Comparison of ENCODE assay signal across 8 mouse cellular contexts in the genomic region with DNA sequence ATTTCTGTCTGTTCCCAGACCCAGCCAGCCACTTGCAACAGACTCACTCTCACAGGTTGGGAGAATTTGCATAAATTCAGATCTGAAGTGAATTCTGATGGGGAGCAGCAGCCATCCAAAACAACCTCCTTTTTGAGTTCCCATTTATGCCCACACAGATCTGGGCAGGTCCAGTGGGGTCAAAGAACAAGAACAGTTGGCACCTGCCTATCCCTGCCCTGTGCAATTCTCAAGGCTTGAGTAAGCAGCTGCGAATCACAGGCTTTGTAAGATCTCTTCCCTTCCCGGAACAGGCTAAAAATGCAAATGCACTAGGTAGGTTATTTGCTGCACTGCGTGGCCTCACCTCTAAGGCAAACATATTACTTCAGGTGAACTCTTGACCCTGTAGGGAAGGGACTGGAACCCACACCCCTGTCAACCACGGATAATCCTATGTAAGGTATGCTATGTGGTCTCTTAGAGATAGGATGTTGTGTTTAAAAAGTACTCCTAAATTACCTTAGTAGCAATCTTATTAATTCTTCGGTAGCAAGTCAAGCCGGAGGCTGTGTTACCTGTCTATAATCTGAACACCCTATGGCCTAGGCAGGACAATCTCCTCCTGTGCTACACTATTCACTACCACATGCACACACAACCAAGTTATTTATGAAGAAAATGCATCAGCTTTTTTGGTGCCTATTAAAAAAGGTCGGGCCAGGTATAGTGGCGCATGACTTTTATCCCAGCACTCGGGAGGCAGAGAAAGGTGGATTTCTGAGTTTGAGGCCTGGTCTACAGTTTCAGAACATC. TPM values are rescaled to one million over a fixed set of nuclear protein-coding genes. Genes with fewer than 3 reads are reported as not detected.
DNase-seq lines count a peak whose midpoint lies in the region; ATAC-seq and TF ChIP-seq lines count a peak whose summit lies in the region.

No protein-coding gene starts in this region.

- H3K9ac ChIP-seq in intestine, postnatal 0 days (ENCODE audit: low read depth, low read length), result peak overlapping the region; percentile 45
- no peak overlapping the region for H3K9ac ChIP-seq in hindbrain, embryonic 13.5 days

- no peaks in the 10 kb centered on the region for H3K27me3 ChIP-seq in intestine, postnatal 0 days (replicated peaks; ENCODE audit: control insufficient read depth, insufficient read depth, low read length)
- H3K27me3 ChIP-seq in hindbrain, embryonic 13.5 days, result no peaks in the 10 kb centered on the region

- no peak overlapping the region for H3K4me3 ChIP-seq in intestine, postnatal 0 days (ENCODE audit: low read depth, low read length)
- no peak overlapping the region for H3K4me3 ChIP-seq in hindbrain, embryonic 13.5 days

- intact Hi-C loops in heart, postnatal 36 days (cut with DNase I), result no loop called here

- no peaks in the 10 kb centered on the region for H3K36me3 ChIP-seq in intestine, postnatal 0 days (ENCODE audit: control insufficient read depth, insufficient read depth)
- H3K36me3 ChIP-seq in hindbrain, embryonic 13.5 days, result peaks cover 9% of the 10 kb centered on the region; the same call in 1 of the 2 replicates

- DNase-seq in heart, adult 18-20 months, result peak; percentile 23 to 45
- DNase-seq in heart, postnatal 36 days, result no peak
- peak; percentile 53 for DNase-seq in ES-CJ7 (ENCODE audit: low read depth, low spot score)
- peak; percentile 69 for DNase-seq in lung, postnatal 25 days (ENCODE audit: low spot score)
- DNase-seq in ovary, postnatal 14 days (ENCODE audit: low spot score), result no peak
- no peak for DNase-seq in gastrocnemius, postnatal 4 days (ENCODE audit: low spot score in 2 of 2)

- no peak for TF ChIP-seq CTCF in intestine, postnatal 0 days (IDR thresholded peaks at IDR 0.05; ENCODE audit: low read depth)

- ATAC-seq in intestine, postnatal 0 days, result peak; percentile 87
- no peak for ATAC-seq in hindbrain, embryonic 13.5 days (ENCODE audit: low FRiP score)

- H3K4me1 ChIP-seq in intestine, postnatal 0 days (replicated peaks; ENCODE audit: control insufficient read depth, insufficient read depth, low read length), result peaks cover 7% of the 10 kb centered on the region; the same call in 1 of the 2 replicates
- H3K4me1 ChIP-seq in hindbrain, embryonic 13.5 days (replicated peaks), result peaks cover 9% of the 10 kb centered on the region; the same call in 1 of the 2 replicates

- H3K4me2 ChIP-seq in intestine, postnatal 0 days (replicated peaks; ENCODE audit: low read depth), result peak overlapping the region; percentile 40
- no peak overlapping the region for H3K4me2 ChIP-seq in hindbrain, embryonic 13.5 days

- H3K9me3 ChIP-seq in intestine, postnatal 0 days (ENCODE audit: control insufficient read depth), result no peaks in the 10 kb centered on the region
- H3K9me3 ChIP-seq in hindbrain, embryonic 13.5 days, result no peaks in the 10 kb centered on the region

- peak overlapping the region; percentile 96 for H3K27ac ChIP-seq in intestine, postnatal 0 days (ENCODE audit: low read depth, low read length)
- no peak overlapping the region for H3K27ac ChIP-seq in hindbrain, embryonic 13.5 days

- WGBS in intestine, postnatal 0 days, result 39% methylated on average over 9 of the region's 9 CpGs
- WGBS in hindbrain, embryonic 13.5 days, result 89% methylated on average over 9 of the region's 9 CpGs

RNA-seq across cellular contexts. Expression of gene Tubd1, which starts 35.7 kb away (rescaled TPM):
- total RNA-seq in heart, adult 18-20 months (2021), result 1 to 10 TPM; 5.3 TPM
- total RNA-seq in heart, postnatal 36 days (2021), result 1 to 10 TPM; 6.2 to 6.7 TPM
- 4.7 and 5.9 TPM in 2 replicates for polyA plus RNA-seq in intestine, postnatal 0 days (2015; fragmentation: Nextera tagmentation; extraction: Ambion mirVana)
- polyA plus RNA-seq in hindbrain, embryonic 13.5 days (2015; fragmentation: Nextera tagmentation; extraction: Ambion mirVana), result 7.6 and 7.8 TPM in 2 replicates
- 1 to 10 TPM; 5.0 to 5.2 TPM for total RNA-seq in gastrocnemius, postnatal 4 days (2021)

RNA-seq across cellular contexts. Expression of gene Rps6kb1, which starts 35.9 kb away (rescaled TPM):
- total RNA-seq in heart, adult 18-20 months (2021), result 10 to 100 TPM; 20.0 to 22.1 TPM
- 10 to 100 TPM; 19.3 to 23.2 TPM for total RNA-seq in heart, postnatal 36 days (2021)
- polyA plus RNA-seq in intestine, postnatal 0 days (2015; fragmentation: Nextera tagmentation; extraction: Ambion mirVana), result 37.9 and 39.9 TPM in 2 replicates
- polyA plus RNA-seq in hindbrain, embryonic 13.5 days (2015; fragmentation: Nextera tagmentation; extraction: Ambion mirVana), result 62.4 and 66.2 TPM in 2 replicates
- total RNA-seq in gastrocnemius, postnatal 4 days (2021), result 10 to 100 TPM; 50.5 to 56.8 TPM

Comparison
In these comparisons a context has a peak if more than half of its experiments do, and no peak if none do; other contexts are left out.
1. DNase-seq: peak in heart, adult 18-20 months (2 of 2), ES-CJ7 (single experiment) and lung, postnatal 25 days (single experiment); none in heart, postnatal 36 days (0 of 2), ovary, postnatal 14 days (single experiment) and gastrocnemius, postnatal 4 days (0 of 2).